8 mouse cellular contexts compared by ENCODE assay signal in genomic region chr19:59469035-59469949, GRCm38 (mm10). TPM values are rescaled to one million over a fixed set of nuclear protein-coding genes. Genes with fewer than 3 reads are reported as not detected.
DNase-seq lines count a peak whose midpoint lies in the region; ATAC-seq lines count a peak whose summit lies in the region.

No protein-coding gene starts in this region.

- H3K36me3 ChIP-seq in heart, embryonic 12.5 days = no peaks in the 10 kb centered on the region
- H3K36me3 ChIP-seq in hindbrain, embryonic 16.5 days (ENCODE audit: control insufficient read depth, insufficient read depth, low read length) = no peaks in the 10 kb centered on the region
- no peaks in the 10 kb centered on the region for H3K36me3 ChIP-seq in liver, embryonic 15.5 days (replicated peaks)

- peaks cover 92% of the 10 kb centered on the region for H3K27me3 ChIP-seq in heart, embryonic 12.5 days (replicated peaks)
- H3K27me3 ChIP-seq in hindbrain, embryonic 16.5 days (replicated peaks; ENCODE audit: control insufficient read depth, insufficient read depth, low read length) = peaks cover 65% of the 10 kb centered on the region
- peaks cover 92% of the 10 kb centered on the region for H3K27me3 ChIP-seq in liver, embryonic 15.5 days

- intact Hi-C loops in heart, postnatal 36 days (cut with DNase I) = no loop called here

- no peak for DNase-seq in heart, postnatal 36 days
- DNase-seq in embryo, embryonic 10 days (ENCODE audit: low spot score) = peak; percentile 81
- DNase-seq in thymus, postnatal 4 days = peak; percentile 64
- DNase-seq in right cerebral cortex, adult 18-20 months = no peak
- no peak for DNase-seq in MN1 (ENCODE audit: low spot score)

- ATAC-seq in heart, embryonic 12.5 days (ENCODE audit: insufficient number of reproducible peaks, low FRiP score) = 0 out of 2 replicates have a peak, but pooled peaks have one; percentile 25
- ATAC-seq in hindbrain, embryonic 16.5 days = peak; percentile 68; the same call in 1 of the 2 replicates
- no peak for ATAC-seq in liver, embryonic 15.5 days (ENCODE audit: insufficient read depth)

- under 1% methylated on average over 35 of the region's 35 CpGs for WGBS in heart, embryonic 12.5 days
- under 1% methylated on average over 35 of the region's 35 CpGs for WGBS in hindbrain, embryonic 16.5 days
- 2% methylated on average over 35 of the region's 35 CpGs for whole genome bisulfite sequencing in liver, embryonic 15.5 days (ENCODE audit: insufficient replicate concordance)

- peak overlapping the region; percentile 41 for H3K4me3 ChIP-seq in heart, embryonic 12.5 days
- peak overlapping the region; percentile 27 for H3K4me3 ChIP-seq in hindbrain, embryonic 16.5 days (ENCODE audit: low read length)
- H3K4me3 ChIP-seq in liver, embryonic 15.5 days (replicated peaks) = no peak overlapping the region

- H3K9ac ChIP-seq in heart, embryonic 12.5 days = no peak overlapping the region
- no peak overlapping the region for H3K9ac ChIP-seq in hindbrain, embryonic 16.5 days (ENCODE audit: low read depth, low read length)
- H3K9ac ChIP-seq in liver, embryonic 15.5 days = no peak overlapping the region

- peaks cover 33% of the 10 kb centered on the region for H3K4me1 ChIP-seq in heart, embryonic 12.5 days (replicated peaks)
- H3K4me1 ChIP-seq in hindbrain, embryonic 16.5 days (ENCODE audit: control insufficient read depth, insufficient read depth, low read depth, low read length) = peaks cover 8% of the 10 kb centered on the region
- no peaks in the 10 kb centered on the region for H3K4me1 ChIP-seq in liver, embryonic 15.5 days (replicated peaks)

- no peaks in the 10 kb centered on the region for H3K9me3 ChIP-seq in heart, embryonic 12.5 days (replicated peaks)
- no peaks in the 10 kb centered on the region for H3K9me3 ChIP-seq in hindbrain, embryonic 16.5 days (ENCODE audit: control insufficient read depth, low read length)
- H3K9me3 ChIP-seq in liver, embryonic 15.5 days (replicated peaks) = no peaks in the 10 kb centered on the region

- peak overlapping the region; percentile 69 for H3K4me2 ChIP-seq in heart, embryonic 12.5 days
- peak overlapping the region; percentile 45 for H3K4me2 ChIP-seq in hindbrain, embryonic 16.5 days (ENCODE audit: low read length)
- peak overlapping the region; percentile 3; the same call in 1 of the 2 replicates for H3K4me2 ChIP-seq in liver, embryonic 15.5 days

- no peak overlapping the region for H3K27ac ChIP-seq in heart, embryonic 12.5 days (ENCODE audit: poor library complexity, severe bottlenecking)
- no peak overlapping the region for H3K27ac ChIP-seq in hindbrain, embryonic 16.5 days (ENCODE audit: low read depth, low read length)
- no peak overlapping the region for H3K27ac ChIP-seq in liver, embryonic 15.5 days (replicated peaks)

RNA-seq across cellular contexts. Expression of gene Emx2, which starts 11.1 kb away (rescaled TPM):
- polyA plus RNA-seq in heart, embryonic 12.5 days (2016; fragmentation: Nextera tagmentation; extraction: Ambion mirVana) = not detected in 2 replicates
- not detected for total RNA-seq in heart, postnatal 36 days (2021)
- 0.95 TPM in 1 of 2 replicates, not detected in the other for polyA plus RNA-seq in hindbrain, embryonic 16.5 days (2015; fragmentation: Nextera tagmentation; extraction: Ambion mirVana)
- polyA plus RNA-seq in liver, embryonic 15.5 days (2015; fragmentation: Nextera tagmentation; extraction: Ambion mirVana) = 0.07 TPM in 1 of 2 replicates, not detected in the other

Comparison
In these comparisons a context has a peak if more than half of its experiments do, and no peak if none do; other contexts are left out.
1. H3K4me2 ChIP-seq: peak in every context shown above with its lines; median percentile 69 in heart, embryonic 12.5 days; 45 in hindbrain, embryonic 16.5 days; 3 in liver, embryonic 15.5 days.
2. DNase-seq: peak in embryo, embryonic 10 days (single experiment) and thymus, postnatal 4 days (single experiment); none in heart, postnatal 36 days (0 of 2), right cerebral cortex, adult 18-20 months (single experiment) and MN1 (single experiment).